Mouse (Mus musculus) heart, embryonic 16.5 days (tissue): ENCODE data around the gene Scnn1a. TPM values are rescaled to one million over a fixed set of nuclear protein-coding genes. Genes with fewer than 3 reads are reported as not detected.

Source experiments
- ATAC-seq: fragments of 200-750 bp; cut with Nextera tagmentation; replicated peaks from 2 replicates; pipeline ENCODE4 v1.8.0; 2017; ENCODE audit warnings: moderate number of reproducible peaks; ENCODE audit not compliant: insufficient read depth, low FRiP score; ENCODE audit errors: extremely low read depth
- H3K27ac ChIP-seq: fragments of 300-500 bp; sonication (generic); 2 replicates; pipeline ENCODE4 v1.5.1; 2014; ENCODE audit warnings: mild to moderate bottlenecking, low read length, control low read depth, moderate library complexity
- H3K27me3 ChIP-seq: fragments of 300-500 bp; sonication (generic); 2 replicates; pipeline ENCODE4 v1.6.1; 2014; ENCODE audit warnings: low read length, mixed read lengths; ENCODE audit not compliant: control insufficient read depth, insufficient read depth
- H3K36me3 ChIP-seq: fragments of 300-500 bp; sonication (generic); 2 replicates; pipeline ENCODE4 v1.6.1; 2014; ENCODE audit not compliant: control insufficient read depth, insufficient read depth
- H3K4me1 ChIP-seq: fragments of 300-500 bp; sonication (generic); 2 replicates; pipeline ENCODE4 v1.6.1; 2014; ENCODE audit warnings: low read length, mixed read lengths; ENCODE audit not compliant: control insufficient read depth, insufficient read depth
- H3K4me2 ChIP-seq: fragments of 300-500 bp; sonication (generic); 2 replicates; pipeline ENCODE4 v1.6.1; 2014; ENCODE audit warnings: low read depth, mild to moderate bottlenecking, control low read depth, low read length
- H3K4me3 ChIP-seq: fragments of 300-500 bp; sonication (generic); 2 replicates; pipeline ENCODE4 v1.5.1; 2014; ENCODE audit warnings: mild to moderate bottlenecking, control low read depth, low read length
- H3K9ac ChIP-seq: fragments of 300-500 bp; sonication (generic); 2 replicates; pipeline ENCODE4 v1.6.1; 2014; ENCODE audit warnings: low read length, control low read depth
- H3K9me3 ChIP-seq: fragments of 300-500 bp; sonication (generic); replicated peaks from 2 replicates; pipeline ENCODE4 v1.6.1; 2016; ENCODE audit warnings: low read length; ENCODE audit not compliant: control insufficient read depth
- WGBS: fragments of 180-500 bp; shearing (Covaris S2); extraction: QIAGEN DNeasy Blood & Tissue Kit; methylation state at CpG from one replicate; pipeline ENCODE4 v1.1.7; 2014; 5-methylcytosine and 5-hydroxymethylcytosine counted together
- polyA plus RNA-seq: library from polyadenylated mRNA; unstranded; fragments of >200 nt; fragmentation: Nextera tagmentation; extraction: Ambion mirVana; gene quantifications from 2 replicates; pipeline ENCODE4 v1.2.1, GENCODE M21; 2015

The Scnn1a gene
- polyA plus RNA-seq, 1 experiment from 2014 or later = 2.6 TPM

DNA sequence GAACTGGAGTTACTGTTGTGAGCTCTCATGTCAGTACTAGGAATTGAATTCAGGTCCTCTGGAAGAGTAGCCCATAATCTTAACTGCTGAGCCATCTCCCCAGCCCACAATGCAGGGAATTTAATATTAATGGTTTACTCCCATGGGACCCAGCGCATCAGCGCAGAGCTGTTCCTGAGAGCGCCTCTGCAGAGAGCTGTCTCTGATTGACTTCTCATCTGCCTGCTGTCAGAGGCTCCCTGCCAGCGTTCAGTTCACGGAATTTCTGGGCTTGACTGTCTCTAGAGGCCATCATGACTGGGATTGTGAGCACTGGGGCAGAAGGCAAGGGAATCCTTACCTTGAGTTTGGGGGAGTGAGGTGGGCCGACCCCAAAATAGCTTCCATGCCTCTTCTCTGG, 56.6 kb downstream of the Scnn1a start:
- Histone ChIP-seq H3K4me1 (peaks cover 17% of the 10 kb centered on the region), H3K4me2 (no peak overlapping the region), H3K4me3 (no peak overlapping the region), H3K9me3 (no peaks in the 10 kb centered on the region), H3K9ac (no peak overlapping the region), H3K27me3 (peaks cover 54% of the 10 kb centered on the region), H3K36me3 (no peaks in the 10 kb centered on the region), H3K27ac (no peak overlapping the region)
- no peak for ATAC-seq
- WGBS = 50% methylated on average over 6 of the region's 6 CpGs

DNA sequence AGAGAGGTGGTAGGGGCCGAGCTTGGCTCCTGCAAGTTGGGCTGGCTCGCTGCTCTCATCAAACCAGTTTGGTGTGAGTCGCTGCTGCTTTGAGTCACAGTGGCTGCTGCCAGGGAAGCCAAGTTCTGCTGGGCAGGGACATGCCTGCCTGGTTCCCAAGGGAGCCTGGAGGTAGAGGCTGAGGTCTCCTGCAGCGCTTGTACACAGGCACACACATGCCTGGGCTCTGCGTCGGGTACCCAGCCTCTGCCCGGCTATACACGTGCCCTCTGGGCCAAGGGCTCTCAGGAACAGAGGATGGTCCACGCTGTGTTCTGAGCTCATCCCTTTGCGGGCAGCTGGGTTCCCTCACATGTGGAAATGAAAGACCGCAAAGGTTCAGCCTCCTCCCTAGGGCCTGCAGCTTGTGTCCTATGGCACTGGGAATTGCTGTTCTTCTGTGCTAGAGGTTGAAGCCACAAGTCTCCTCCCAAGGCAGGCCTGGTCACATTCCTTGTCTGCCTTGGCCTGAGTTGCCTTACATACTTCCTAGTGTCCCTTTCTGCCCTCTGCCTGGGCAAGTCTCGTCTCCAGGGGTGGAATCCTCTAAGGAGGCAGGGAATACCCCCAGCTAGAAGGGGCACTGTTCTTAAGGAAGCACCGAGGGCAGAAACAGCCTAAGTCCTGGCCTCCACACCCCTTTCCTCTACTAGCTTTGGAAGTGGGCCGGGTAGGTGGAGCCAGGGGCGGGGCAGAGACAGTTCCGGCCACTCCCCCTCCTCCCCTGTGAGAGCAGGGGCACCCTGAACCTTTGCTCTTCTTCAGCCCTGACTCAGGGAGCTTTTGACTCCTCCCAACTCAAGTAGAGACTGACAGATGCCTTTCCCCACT, 57.4 kb downstream of the Scnn1a start:
- Histone ChIP-seq H3K27me3 (peaks cover 54% of the 10 kb centered on the region), H3K9ac (no peak overlapping the region), H3K27ac (no peak overlapping the region), H3K4me2 (peak overlapping the region; percentile 39; the same call in 1 of the 2 replicates), H3K9me3 (no peaks in the 10 kb centered on the region), H3K4me1 (peaks cover 17% of the 10 kb centered on the region), H3K36me3 (no peaks in the 10 kb centered on the region), H3K4me3 (no peak overlapping the region)
- 41% methylated on average over 16 of the region's 16 CpGs for WGBS
- peak; percentile 30; the same call in 1 of the 2 replicates for ATAC-seq

DNA sequence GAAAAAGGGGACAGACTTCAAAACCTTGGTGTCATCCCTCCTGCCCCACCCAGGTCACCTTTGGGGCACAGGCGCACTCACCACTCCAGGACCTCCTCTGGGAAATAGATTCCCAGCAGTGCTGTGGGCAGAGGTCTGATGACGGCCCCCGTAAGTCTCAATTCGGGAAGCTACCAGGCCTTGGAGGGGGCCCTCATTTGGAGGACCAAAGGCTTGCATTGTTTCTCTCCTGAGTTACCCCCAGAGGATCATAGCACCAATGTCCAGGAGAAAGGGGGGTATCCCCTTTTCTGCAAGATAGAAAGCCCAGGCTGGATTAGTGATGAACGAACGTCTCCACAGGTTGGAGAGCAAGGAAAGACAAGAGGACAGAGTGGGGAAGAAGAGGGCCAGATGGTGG, 58.2 kb downstream of the Scnn1a start:
- H3K9ac ChIP-seq = no peak overlapping the region
- peak overlapping the region; percentile 39; the same call in 1 of the 2 replicates for H3K4me2 ChIP-seq
- H3K27ac ChIP-seq = no peak overlapping the region
- peaks cover 17% of the 10 kb centered on the region for H3K4me1 ChIP-seq
- WGBS = 15% methylated on average over 6 of the region's 6 CpGs
- ATAC-seq = no peak
- peaks cover 57% of the 10 kb centered on the region for H3K27me3 ChIP-seq
- H3K4me3 ChIP-seq = no peak overlapping the region
- H3K36me3 ChIP-seq = no peaks in the 10 kb centered on the region
- H3K9me3 ChIP-seq = no peaks in the 10 kb centered on the region

DNA sequence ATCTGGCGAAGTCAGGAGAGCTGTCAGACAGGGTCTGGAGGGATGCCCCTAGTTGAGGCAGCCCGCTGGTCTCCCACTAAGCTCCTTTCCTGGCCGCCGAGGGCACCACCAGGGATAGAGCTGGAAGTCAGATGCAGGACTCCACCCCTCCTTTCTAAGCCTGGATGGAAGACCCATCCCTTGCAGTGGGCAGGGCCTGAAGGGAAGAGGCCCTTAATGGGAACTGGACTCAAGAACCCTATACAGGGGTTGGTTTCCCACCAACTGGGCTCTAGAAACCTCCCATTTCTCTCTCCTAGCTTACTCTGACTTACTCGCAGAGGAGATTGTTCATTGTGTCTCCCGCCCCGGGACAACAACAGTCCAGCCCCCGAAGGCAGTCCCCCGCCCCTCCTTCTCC, 59.3 kb downstream of the Scnn1a start:
- Histone ChIP-seq H3K36me3 (no peaks in the 10 kb centered on the region), H3K4me3 (peak overlapping the region; percentile 43), H3K9ac (no peak overlapping the region), H3K4me2 (peak overlapping the region; percentile 60), H3K27ac (no peak overlapping the region), H3K4me1 (peaks cover 17% of the 10 kb centered on the region), H3K9me3 (no peaks in the 10 kb centered on the region), H3K27me3 (peaks cover 56% of the 10 kb centered on the region)
- WGBS = 11% methylated on average over 9 of the region's 9 CpGs
- no peak for ATAC-seq

DNA sequence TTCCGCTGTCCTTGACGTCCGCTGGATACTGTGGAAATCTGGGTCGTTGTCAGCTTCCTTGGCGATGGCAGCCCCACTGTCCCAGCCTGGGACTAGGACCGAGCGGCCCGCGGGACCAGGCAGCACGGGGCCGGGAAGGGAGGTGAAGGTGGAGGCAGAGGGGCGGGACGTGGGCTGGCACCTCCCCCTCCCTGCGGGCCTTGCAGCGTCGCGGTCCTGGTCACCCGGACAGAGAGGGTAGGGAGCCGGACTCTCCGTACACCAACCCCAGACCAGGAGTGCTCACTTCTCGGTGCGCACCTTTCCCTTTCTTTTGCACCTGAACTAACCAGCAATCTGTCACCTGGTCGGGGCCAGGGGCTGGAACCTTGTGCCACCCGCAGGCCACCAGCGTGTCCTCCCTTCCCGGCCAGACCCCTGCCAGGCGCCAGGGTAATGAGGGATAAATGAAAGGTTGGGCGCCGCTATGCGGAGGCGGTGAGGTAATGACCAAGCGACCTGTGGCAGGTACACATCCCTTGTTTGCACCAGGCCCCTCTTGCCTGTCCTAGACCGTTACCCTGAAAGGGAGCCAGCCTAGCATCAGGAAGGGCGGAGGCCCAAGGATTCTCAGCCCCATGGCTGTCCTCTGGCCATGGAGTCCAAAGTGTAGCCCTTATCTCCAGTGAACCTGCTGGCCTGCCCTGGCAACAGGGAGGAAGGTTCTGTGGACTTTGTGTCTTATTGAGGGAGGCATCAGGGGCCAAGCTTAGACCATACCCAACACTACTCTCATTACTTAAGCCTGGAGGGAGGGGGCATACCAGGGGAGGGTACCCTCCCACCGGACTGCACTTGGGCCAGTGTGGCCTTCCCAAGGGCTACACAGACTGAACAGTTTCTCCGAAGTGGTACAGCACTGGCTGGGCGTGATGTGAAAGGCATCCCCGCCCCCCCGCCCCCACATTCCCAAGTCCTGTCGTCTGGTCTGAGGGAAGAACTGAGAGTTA, 60.2 kb downstream of the Scnn1a start, which contains the start of gene Plekhg6:
Plekhg6 (minus strand) TSS at position 422 of the 989 bp plus-strand sequence.
- peak within 1 kb of the TSS; percentile 43 for H3K4me3 ChIP-seq
- H3K9me3 ChIP-seq = no peaks in the 10 kb centered on the region
- 10% methylated on average over 37 of the region's 40 CpGs for WGBS
- no peak within 1 kb of the TSS for H3K9ac ChIP-seq
- ATAC-seq = no peak
- peak within 1 kb of the TSS; percentile 60 for H3K4me2 ChIP-seq
- H3K27ac ChIP-seq = no peak within 1 kb of the TSS
- H3K27me3 ChIP-seq = peaks cover 55% of the 10 kb centered on the region
- no peaks in the 10 kb centered on the region for H3K36me3 ChIP-seq
- H3K4me1 ChIP-seq = peaks cover 17% of the 10 kb centered on the region

DNA sequence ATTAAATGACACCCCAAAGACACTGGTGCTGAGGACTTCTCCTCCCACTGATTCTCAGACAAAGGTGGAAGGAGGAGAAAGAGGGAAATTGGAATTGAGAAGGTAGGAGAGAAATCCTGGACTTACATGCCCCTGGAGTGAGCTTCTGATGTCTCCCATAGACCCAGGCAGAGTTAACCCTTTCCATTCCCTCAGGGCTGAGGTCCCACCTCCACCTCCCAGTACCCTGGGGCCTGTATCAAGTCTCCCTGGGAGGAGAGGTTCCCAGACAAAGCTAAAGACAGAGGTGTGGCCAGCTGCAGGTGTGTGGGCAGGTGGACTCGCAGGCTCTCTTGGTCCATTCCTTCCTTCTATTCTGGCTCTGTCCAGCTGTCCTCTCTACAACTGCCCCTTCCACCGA, 61.6 kb downstream of the Scnn1a start:
- no peak for ATAC-seq
- peaks cover 55% of the 10 kb centered on the region for H3K27me3 ChIP-seq
- no peaks in the 10 kb centered on the region for H3K36me3 ChIP-seq
- 63% methylated on average over 2 of the region's 2 CpGs for WGBS
- peaks cover 17% of the 10 kb centered on the region for H3K4me1 ChIP-seq
- H3K27ac ChIP-seq = no peak overlapping the region
- no peak overlapping the region for H3K4me3 ChIP-seq
- H3K9ac ChIP-seq = no peak overlapping the region
- no peaks in the 10 kb centered on the region for H3K9me3 ChIP-seq
- no peak overlapping the region for H3K4me2 ChIP-seq

DNA sequence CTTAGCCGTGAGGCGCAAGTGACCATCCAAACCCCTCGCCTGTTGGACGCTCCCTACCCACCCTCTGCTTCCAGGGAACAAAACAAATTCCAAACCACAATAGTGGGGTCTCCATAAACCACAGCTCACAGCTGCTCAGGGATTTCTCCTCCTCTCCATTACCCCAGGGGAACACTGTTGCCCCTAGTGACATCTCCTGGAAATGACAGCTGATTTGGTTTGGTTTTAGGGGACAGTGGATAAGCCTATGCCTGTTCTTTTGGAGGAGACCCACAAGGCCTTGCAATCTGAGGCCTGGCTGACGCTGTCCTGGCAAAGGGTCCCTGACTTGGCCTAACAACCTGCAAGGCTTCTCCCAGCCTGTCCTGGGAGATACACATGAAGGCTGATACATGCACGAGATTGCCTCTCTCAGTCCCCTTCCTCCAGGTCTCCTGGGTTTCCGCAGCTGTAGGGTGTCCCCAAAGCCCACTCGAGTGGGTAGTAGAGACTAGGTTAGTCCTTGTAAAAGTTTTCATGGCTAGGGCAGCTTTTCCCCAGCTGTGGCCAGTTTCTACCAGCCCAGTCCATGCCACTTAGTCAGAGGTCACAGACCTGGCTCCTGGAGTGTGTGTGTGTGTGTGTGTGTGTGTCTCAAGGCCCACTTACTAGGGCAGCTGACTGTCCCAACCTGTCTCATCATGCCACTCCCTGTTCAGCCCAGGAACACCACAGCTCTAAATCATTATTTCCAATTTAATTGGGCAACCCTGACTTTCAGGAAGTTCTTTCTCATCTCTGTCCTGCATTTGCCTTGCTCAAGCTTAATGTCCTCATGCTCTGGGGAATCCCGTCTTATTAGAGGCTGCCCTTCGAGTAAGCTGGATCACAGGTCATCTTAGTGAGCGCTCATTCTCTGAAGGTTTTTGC, 64.9 kb downstream of the Scnn1a start:
- H3K4me2 ChIP-seq = no peak overlapping the region
- no peaks in the 10 kb centered on the region for H3K9me3 ChIP-seq
- no peak overlapping the region for H3K9ac ChIP-seq
- no peak overlapping the region for H3K4me3 ChIP-seq
- peaks cover 1% of the 10 kb centered on the region for H3K4me1 ChIP-seq
- ATAC-seq = no peak
- H3K27me3 ChIP-seq = peaks cover 29% of the 10 kb centered on the region
- H3K27ac ChIP-seq = no peak overlapping the region
- 65% methylated on average over 11 of the region's 11 CpGs for WGBS
- no peaks in the 10 kb centered on the region for H3K36me3 ChIP-seq

DNA sequence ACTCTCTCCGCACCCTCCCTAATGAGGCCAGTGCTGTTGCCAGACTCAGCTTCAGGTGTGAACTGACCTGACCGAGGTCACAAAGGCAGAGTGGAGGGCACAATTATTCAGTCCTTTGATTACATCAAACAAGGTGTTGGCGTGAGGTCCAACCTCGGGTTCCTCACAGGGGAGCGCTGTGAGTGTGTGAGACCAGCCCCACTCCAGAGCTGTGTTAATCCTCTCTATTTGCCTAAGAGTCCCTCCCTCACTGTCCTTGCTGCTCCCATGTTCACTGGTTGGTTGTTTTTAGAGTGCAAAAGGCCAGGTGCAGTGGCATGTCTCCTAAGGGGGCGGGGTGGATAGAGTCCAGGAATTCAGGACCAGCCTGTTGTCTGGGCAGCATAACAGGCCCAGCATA, 65.6 kb downstream of the Scnn1a start:
- no peaks in the 10 kb centered on the region for H3K9me3 ChIP-seq
- 66% methylated on average over 6 of the region's 6 CpGs for WGBS
- H3K36me3 ChIP-seq = no peaks in the 10 kb centered on the region
- no peak overlapping the region for H3K4me3 ChIP-seq
- H3K27ac ChIP-seq = no peak overlapping the region
- peaks cover 22% of the 10 kb centered on the region for H3K27me3 ChIP-seq
- no peaks in the 10 kb centered on the region; the same call in 1 of the 2 replicates for H3K4me1 ChIP-seq
- H3K4me2 ChIP-seq = no peak overlapping the region
- ATAC-seq = no peak
- H3K9ac ChIP-seq = no peak overlapping the region
